Comparison of ENCODE assay signal across 41 mouse cellular contexts in the genomic region with DNA sequence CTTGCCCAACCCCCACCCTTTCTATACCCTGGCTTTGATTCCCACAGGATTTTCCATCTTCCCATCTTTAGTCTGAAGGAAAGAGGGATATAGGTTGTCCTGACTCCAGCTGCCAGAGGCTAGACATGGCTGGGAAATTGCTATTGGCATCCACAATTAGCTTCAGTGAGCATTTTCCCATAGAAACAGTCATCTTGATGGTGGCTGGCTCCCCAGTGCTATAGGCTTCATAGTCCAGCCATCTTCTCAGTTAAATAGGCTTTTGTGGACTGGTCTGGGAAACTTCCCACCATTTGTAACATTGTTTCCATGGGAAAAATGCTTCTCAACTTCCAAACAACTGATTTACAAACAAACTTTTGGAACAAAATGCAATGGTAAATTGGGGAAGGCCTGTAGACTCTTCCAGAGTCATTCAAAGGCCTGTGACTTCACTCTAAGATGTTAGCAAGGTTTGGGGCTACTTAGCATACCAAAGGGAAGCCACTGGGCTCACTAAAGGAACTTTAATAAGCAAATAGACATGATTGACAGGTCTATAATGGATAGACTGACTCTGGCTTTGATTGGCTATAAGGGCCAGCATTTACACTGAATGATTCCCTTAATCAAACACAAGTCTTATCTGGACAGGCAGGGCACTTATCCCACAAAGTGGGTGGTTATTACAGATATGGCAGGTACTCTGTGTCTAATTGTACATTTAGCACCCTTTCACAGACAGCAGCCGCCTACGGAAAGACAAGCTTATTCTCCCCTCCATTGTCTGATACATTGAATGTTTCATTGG. TPM values are rescaled to one million over a fixed set of nuclear protein-coding genes. Genes with fewer than 3 reads are reported as not detected.
DNase-seq lines count a peak whose midpoint lies in the region; ATAC-seq lines count a peak whose summit lies in the region.
"Had no signal": no experiment of that assay in that cellular context is flagged by ENCODE, and none has a peak within 500 bp of the region (broad histone marks: within the 10 kb centered on the region; RNA-seq: fewer than 3 reads in every experiment).

No protein-coding gene starts in this region.

- 57% methylated on average over 2 of the region's 2 CpGs for WGBS in forebrain, embryonic 13.5 days
- WGBS in forebrain, embryonic 15.5 days: 23% methylated on average over 2 of the region's 2 CpGs
- 54% methylated on average over 2 of the region's 2 CpGs for WGBS in midbrain, embryonic 10.5 days
- WGBS in midbrain, embryonic 16.5 days: 61% methylated on average over 2 of the region's 2 CpGs
- 49% methylated on average over 2 of the region's 2 CpGs for WGBS in midbrain, embryonic 12.5 days

- H3K9ac ChIP-seq in forebrain, embryonic 13.5 days: no peak overlapping the region
- no peak overlapping the region for H3K9ac ChIP-seq in forebrain, embryonic 15.5 days (replicated peaks)
- no peak overlapping the region for H3K9ac ChIP-seq in midbrain, embryonic 16.5 days (ENCODE audit: low read depth, low read length)
- no peak overlapping the region for H3K9ac ChIP-seq in midbrain, embryonic 12.5 days (replicated peaks)
- H3K9ac ChIP-seq: embryonic facial prominence, embryonic 15.5 days; heart, embryonic 12.5 days; kidney, embryonic 15.5 days; liver, embryonic 15.5 days; lung, embryonic 14.5 days; neural tube, embryonic 12.5 days had no signal

- intact Hi-C loops in gastrocnemius, postnatal 36 days (cut with DNase I): no loop called here
- intact Hi-C loops in heart, postnatal 36 days (cut with DNase I): no loop called here

- no peak overlapping the region for H3K4me3 ChIP-seq in forebrain, embryonic 13.5 days
- no peak overlapping the region for H3K4me3 ChIP-seq in forebrain, embryonic 15.5 days
- H3K4me3 ChIP-seq in midbrain, embryonic 10.5 days: no peak overlapping the region
- H3K4me3 ChIP-seq in midbrain, embryonic 16.5 days (ENCODE audit: low read depth, low read length): no peak overlapping the region
- H3K4me3 ChIP-seq in midbrain, embryonic 12.5 days: no peak overlapping the region
- H3K4me3 ChIP-seq: embryonic facial prominence, embryonic 10.5 days; embryonic facial prominence, embryonic 15.5 days; gastrocnemius, adult 2 months; heart, adult 2 months; heart, embryonic 12.5 days; kidney, embryonic 15.5 days; liver, embryonic 15.5 days; myocyte; neural tube, embryonic 12.5 days had no signal

- peak; percentile 38; the same call in 1 of the 2 replicates for ATAC-seq in forebrain, embryonic 13.5 days
- ATAC-seq in forebrain, embryonic 15.5 days (replicated peaks): no peak
- ATAC-seq in midbrain, embryonic 16.5 days: no peak
- peak; percentile 76 for ATAC-seq in midbrain, embryonic 12.5 days (ENCODE audit: low FRiP score, low read depth)
- ATAC-seq: activated CD4-positive, CD25-positive, alpha-beta regulatory T cell, adult 4 months; inflammation-experienced regulatory T-cells, adult 6 months had no signal

- H3K4me2 ChIP-seq in forebrain, embryonic 13.5 days: no peak overlapping the region
- no peak overlapping the region for H3K4me2 ChIP-seq in forebrain, embryonic 15.5 days (replicated peaks)
- H3K4me2 ChIP-seq in midbrain, embryonic 16.5 days (ENCODE audit: low read length): no peak overlapping the region
- no peak overlapping the region for H3K4me2 ChIP-seq in midbrain, embryonic 12.5 days (replicated peaks)
- H3K4me2 ChIP-seq: embryonic facial prominence, embryonic 15.5 days; heart, embryonic 12.5 days; kidney, embryonic 15.5 days; liver, embryonic 15.5 days; lung, embryonic 14.5 days; neural tube, embryonic 12.5 days had no signal

- DNase-seq in midbrain, embryonic 10.5 days (ENCODE audit: low spot score): peak; percentile 11
- DNase-seq in gastrocnemius, postnatal 36 days: no peak
- no peak for DNase-seq in heart, postnatal 36 days
- DNase-seq: adrenal gland, adult 2 months; adrenal gland, postnatal 36 days; B cell, adult 2 months; cerebellum, adult 9-10 months; cerebellum, postnatal 36 days; gastrocnemius, adult 2 months; heart, adult 2 months; kidney, adult 18-20 months; kidney, postnatal 25 days; liver; lung, embryonic 14.5 days; lung, postnatal 14 days; right cerebral cortex, adult 18-20 months; thymus, adult 18-20 months; thymus, postnatal 25 days had no signal

- no peaks in the 10 kb centered on the region for H3K27me3 ChIP-seq in forebrain, embryonic 13.5 days
- H3K27me3 ChIP-seq in forebrain, embryonic 15.5 days: no peaks in the 10 kb centered on the region
- H3K27me3 ChIP-seq in midbrain, embryonic 10.5 days (ENCODE audit: low read depth, poor library complexity, severe bottlenecking): no peaks in the 10 kb centered on the region
- no peaks in the 10 kb centered on the region for H3K27me3 ChIP-seq in midbrain, embryonic 16.5 days (ENCODE audit: control insufficient read depth, insufficient read depth, low read depth, low read length)
- H3K27me3 ChIP-seq in midbrain, embryonic 12.5 days: no peaks in the 10 kb centered on the region
- H3K27me3 ChIP-seq: embryonic facial prominence, embryonic 15.5 days; heart, embryonic 12.5 days; kidney, embryonic 15.5 days; liver, embryonic 15.5 days; neural tube, embryonic 12.5 days had no signal

- H3K9me3 ChIP-seq in forebrain, embryonic 13.5 days (replicated peaks): no peaks in the 10 kb centered on the region
- no peaks in the 10 kb centered on the region for H3K9me3 ChIP-seq in forebrain, embryonic 15.5 days
- no peaks in the 10 kb centered on the region for H3K9me3 ChIP-seq in midbrain, embryonic 10.5 days (replicated peaks)
- no peaks in the 10 kb centered on the region for H3K9me3 ChIP-seq in midbrain, embryonic 16.5 days (replicated peaks; ENCODE audit: control insufficient read depth, low read length, poor library complexity, severe bottlenecking)
- H3K9me3 ChIP-seq in midbrain, embryonic 12.5 days: no peaks in the 10 kb centered on the region
- H3K9me3 ChIP-seq: embryonic facial prominence, embryonic 10.5 days; embryonic facial prominence, embryonic 15.5 days; heart, embryonic 12.5 days; kidney, embryonic 15.5 days; liver, embryonic 15.5 days; neural tube, embryonic 12.5 days had no signal

- H3K27ac ChIP-seq in forebrain, embryonic 13.5 days: no peak overlapping the region
- H3K27ac ChIP-seq in forebrain, embryonic 15.5 days (replicated peaks): no peak overlapping the region
- H3K27ac ChIP-seq in midbrain, embryonic 10.5 days (replicated peaks): no peak overlapping the region
- no peak overlapping the region for H3K27ac ChIP-seq in midbrain, embryonic 16.5 days (ENCODE audit: low read length)
- H3K27ac ChIP-seq in midbrain, embryonic 12.5 days (replicated peaks): no peak overlapping the region
- H3K27ac ChIP-seq: embryonic facial prominence, embryonic 10.5 days; embryonic facial prominence, embryonic 15.5 days; gastrocnemius, adult 2 months; heart, adult 2 months; kidney, embryonic 15.5 days; liver, embryonic 15.5 days; neural tube, embryonic 12.5 days; stomach, postnatal 0 days had no signal

- H3K36me3 ChIP-seq in forebrain, embryonic 13.5 days (ENCODE audit: poor library complexity, severe bottlenecking): no peaks in the 10 kb centered on the region
- H3K36me3 ChIP-seq in forebrain, embryonic 15.5 days: no peaks in the 10 kb centered on the region
- no peaks in the 10 kb centered on the region for H3K36me3 ChIP-seq in midbrain, embryonic 10.5 days
- no peaks in the 10 kb centered on the region for H3K36me3 ChIP-seq in midbrain, embryonic 16.5 days (ENCODE audit: control insufficient read depth, insufficient read depth, low read length)
- no peaks in the 10 kb centered on the region for H3K36me3 ChIP-seq in midbrain, embryonic 12.5 days
- H3K36me3 ChIP-seq: embryonic facial prominence, embryonic 10.5 days; embryonic facial prominence, embryonic 15.5 days; heart, embryonic 12.5 days; kidney, embryonic 15.5 days; liver, embryonic 15.5 days; neural tube, embryonic 12.5 days had no signal

- no peaks in the 10 kb centered on the region for H3K4me1 ChIP-seq in forebrain, embryonic 13.5 days
- H3K4me1 ChIP-seq in forebrain, embryonic 15.5 days: no peaks in the 10 kb centered on the region
- H3K4me1 ChIP-seq in midbrain, embryonic 10.5 days: peaks cover 12% of the 10 kb centered on the region
- no peaks in the 10 kb centered on the region for H3K4me1 ChIP-seq in midbrain, embryonic 16.5 days (ENCODE audit: control insufficient read depth, insufficient read depth, low read length)
- H3K4me1 ChIP-seq in midbrain, embryonic 12.5 days: no peaks in the 10 kb centered on the region; the same call in 1 of the 2 replicates
- H3K4me1 ChIP-seq: embryonic facial prominence, embryonic 10.5 days; embryonic facial prominence, embryonic 15.5 days; heart, embryonic 12.5 days; kidney, embryonic 15.5 days; liver, embryonic 15.5 days; neural tube, embryonic 12.5 days had no signal

RNA-seq across cellular contexts. Expression of gene 1700020N15Rik, which starts 31.9 kb away (rescaled TPM):
- not detected in 2 replicates for polyA plus RNA-seq in forebrain, embryonic 13.5 days (2015; fragmentation: Nextera tagmentation; extraction: Ambion mirVana)
- polyA plus RNA-seq in forebrain, embryonic 15.5 days (2015; fragmentation: Nextera tagmentation; extraction: Ambion mirVana): not detected in 2 replicates
- 0.25 TPM in 1 of 2 replicates, not detected in the other for polyA plus RNA-seq in midbrain, embryonic 10.5 days (2016; fragmentation: Nextera tagmentation; extraction: Ambion mirVana)
- polyA plus RNA-seq in midbrain, embryonic 16.5 days (2015; fragmentation: Nextera tagmentation; extraction: Ambion mirVana): not detected in 2 replicates
- polyA plus RNA-seq in midbrain, embryonic 12.5 days (2016; fragmentation: Nextera tagmentation; extraction: Ambion mirVana): not detected in 2 replicates
- not detected for total RNA-seq in gastrocnemius, postnatal 36 days (2021)
- not detected for total RNA-seq in heart, postnatal 36 days (2021)
- total RNA-seq: adrenal gland, adult 2 months; adrenal gland, postnatal 36 days; gastrocnemius, adult 2 months; gastrocnemius, postnatal 4 days; heart, adult 2 months; hematopoietic stem cell, adult 5-6 weeks; layer of hippocampus, adult 18-20 months; layer of hippocampus, postnatal 10 days; left cerebral cortex, adult 18-20 months; left cerebral cortex, postnatal 14 days had no signal
- polyA plus RNA-seq: activated CD4-positive, CD25-positive, alpha-beta regulatory T cell, adult 4 months; adrenal gland, adult 2 months; embryonic facial prominence, embryonic 10.5 days; embryonic facial prominence, embryonic 15.5 days; heart, adult 2 months; heart, embryonic 12.5 days; heart, postnatal 0 days; inflammation-experienced regulatory T-cells, adult 6 months; kidney, embryonic 15.5 days; limb, embryonic 11.5 days; liver, embryonic 15.5 days; lung, embryonic 14.5 days; myocyte; neural tube, embryonic 12.5 days; spleen, adult 2 months; stomach, postnatal 0 days had no signal

Comparison
In these comparisons a context has a peak if more than half of its experiments do, and no peak if none do; other contexts are left out.
1. ATAC-seq: peak in forebrain, embryonic 13.5 days (single experiment) and midbrain, embryonic 12.5 days (single experiment); none in forebrain, embryonic 15.5 days (single experiment) and midbrain, embryonic 16.5 days (single experiment).